Mouse (Mus musculus): ENCODE data around the gene Gm4131. TPM values are rescaled to one million over a fixed set of nuclear protein-coding genes. Genes with fewer than 3 reads are reported as not detected.
"Not testable (repeated sequence)": the region's sequence is repeated elsewhere in the genome, so short reads cannot be mapped to it uniquely, and the experiment has no call there.

Gm4131 gene
- polyA plus RNA-seq (2011; ENCODE audit: insufficient read depth, insufficient read length, low replicate concordance, missing spikeins): not detected in 2 replicates

DNA sequence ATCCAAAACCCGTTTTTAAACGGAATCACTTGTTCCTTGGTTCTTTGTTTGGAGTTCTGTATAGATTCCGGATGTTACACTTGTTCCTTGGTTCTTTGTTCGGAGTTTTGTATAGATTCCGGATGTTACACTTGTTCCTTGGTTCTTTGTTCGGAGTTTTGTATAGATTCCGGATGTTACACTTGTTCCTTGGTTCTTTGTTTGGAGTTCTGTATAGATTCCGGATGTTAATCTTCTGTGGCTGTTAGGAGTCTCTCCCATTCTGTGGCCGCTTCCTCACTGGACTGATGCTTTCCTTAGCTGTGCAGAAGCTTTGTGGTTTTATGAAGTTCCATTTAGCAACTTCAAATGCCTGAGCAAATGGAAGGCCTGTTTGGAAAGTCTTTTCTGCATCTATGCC lies at the start of gene Gm4131:
Gene Gm4131 (minus strand): TSS at position 101 of the 400 bp plus-strand sequence.
- 80% methylated on average over 9 of the region's 9 CpGs for WGBS
- H3K4me3 ChIP-seq (replicated peaks; ENCODE audit: control insufficient read depth, low read depth, low read length); H3K27ac ChIP-seq (ENCODE audit: control insufficient read depth, insufficient read depth, low read depth, low read length, poor library complexity); H3K4me1 ChIP-seq (ENCODE audit: control insufficient read depth, insufficient read depth, low read length): not testable (repeated sequence)

DNA sequence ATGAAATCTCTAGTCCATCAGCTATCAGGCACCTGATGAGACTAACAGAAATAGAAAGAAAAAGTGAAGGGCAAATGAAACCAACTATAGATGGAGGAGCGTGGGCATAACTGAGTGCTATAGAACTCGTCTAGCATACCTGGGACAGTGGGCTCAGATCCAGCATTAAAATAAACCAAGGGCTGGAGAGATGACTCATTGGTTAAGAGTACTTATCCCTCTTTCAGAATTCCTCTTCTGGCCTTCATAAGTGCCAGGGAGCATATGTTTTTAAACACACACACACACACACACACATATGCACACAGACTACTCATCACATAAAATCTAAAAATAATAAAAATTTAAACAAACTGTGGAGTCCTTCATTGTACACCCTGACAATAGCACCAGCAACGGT lies 43.2 kb upstream of the Gm4131 start:
- Histone ChIP-seq H3K27ac (ENCODE audit: control insufficient read depth, insufficient read depth, low read depth, low read length, poor library complexity) (no peak overlapping the region), H3K4me3 (replicated peaks; ENCODE audit: control insufficient read depth, low read depth, low read length) (no peak overlapping the region), H3K4me1 (ENCODE audit: control insufficient read depth, insufficient read depth, low read length) (peaks cover 1% of the 10 kb centered on the region; the same call in 1 of the 2 replicates)
- TF ChIP-seq CTCF (IDR thresholded peaks at IDR 0.05; ENCODE audit: control insufficient read depth, insufficient read depth, low read length) (no peak), POLR2A (IDR thresholded peaks at IDR 0.05; ENCODE audit: borderline replicate concordance, control insufficient read depth, low read depth, low read length) (no peak)
- WGBS: 78% methylated on average over 3 of the region's 3 CpGs

DNA sequence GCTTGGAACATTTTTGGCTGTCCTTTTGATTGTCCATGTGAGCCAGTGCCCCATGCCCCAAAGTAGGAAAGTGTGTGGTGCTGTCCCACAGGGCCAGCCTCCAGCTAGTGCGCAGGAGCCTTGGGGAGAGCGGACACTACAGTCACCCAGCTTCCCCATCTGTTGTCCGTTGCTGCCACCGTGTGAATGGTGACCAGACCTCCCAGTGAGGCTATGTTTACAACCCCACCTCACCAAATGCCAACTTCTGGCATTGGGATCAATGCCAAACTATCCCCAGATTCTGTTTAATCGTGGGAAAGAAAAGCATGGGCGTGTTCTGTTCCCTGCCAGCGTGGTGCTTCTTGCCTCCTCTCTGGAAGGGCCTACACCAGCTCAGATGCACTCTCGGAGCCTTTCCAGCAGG lies 41.1 kb upstream of the Gm4131 start:
- WGBS: 72% methylated on average over 8 of the region's 8 CpGs
- H3K27ac ChIP-seq (ENCODE audit: control insufficient read depth, insufficient read depth, low read depth, low read length, poor library complexity): no peak overlapping the region
- peaks cover 1% of the 10 kb centered on the region; the same call in 1 of the 2 replicates for H3K4me1 ChIP-seq (ENCODE audit: control insufficient read depth, insufficient read depth, low read length)
- TF ChIP-seq POLR2A (IDR thresholded peaks at IDR 0.05; ENCODE audit: borderline replicate concordance, control insufficient read depth, low read depth, low read length) (no peak), CTCF (IDR thresholded peaks at IDR 0.05; ENCODE audit: control insufficient read depth, insufficient read depth, low read length) (no peak)
- no peak overlapping the region for H3K4me3 ChIP-seq (replicated peaks; ENCODE audit: control insufficient read depth, low read depth, low read length)

DNA sequence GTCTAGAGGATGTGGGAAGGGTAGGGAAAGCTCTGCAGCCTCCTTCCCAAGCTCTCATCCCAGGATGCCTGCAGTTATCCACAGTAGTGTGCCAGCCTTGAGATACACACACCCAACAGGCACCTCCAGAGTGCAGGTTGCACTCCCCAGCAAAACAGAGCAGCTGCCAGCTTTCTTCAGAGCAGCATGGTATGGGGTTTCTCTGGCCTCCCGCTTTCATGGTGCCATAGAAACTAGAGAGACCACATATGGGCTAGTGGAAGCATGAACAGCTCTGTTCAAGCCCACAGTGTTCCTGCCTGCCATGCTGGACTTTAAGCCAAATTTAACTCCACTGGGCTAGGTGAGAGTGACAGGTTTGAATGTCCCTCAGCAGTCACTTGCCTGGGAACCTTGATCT lies 36.1 kb upstream of the Gm4131 start:
- Histone ChIP-seq H3K4me1 (ENCODE audit: control insufficient read depth, insufficient read depth, low read length) (no peaks in the 10 kb centered on the region), H3K27ac (ENCODE audit: control insufficient read depth, insufficient read depth, low read depth, low read length, poor library complexity) (no peak overlapping the region), H3K4me3 (replicated peaks; ENCODE audit: control insufficient read depth, low read depth, low read length) (no peak overlapping the region)
- no peak for TF ChIP-seq POLR2A (IDR thresholded peaks at IDR 0.05; ENCODE audit: borderline replicate concordance, control insufficient read depth, low read depth, low read length)
- no peak for TF ChIP-seq CTCF (IDR thresholded peaks at IDR 0.05; ENCODE audit: control insufficient read depth, insufficient read depth, low read length)
- WGBS: 90% methylated on average over 1 of the region's 1 CpGs

DNA sequence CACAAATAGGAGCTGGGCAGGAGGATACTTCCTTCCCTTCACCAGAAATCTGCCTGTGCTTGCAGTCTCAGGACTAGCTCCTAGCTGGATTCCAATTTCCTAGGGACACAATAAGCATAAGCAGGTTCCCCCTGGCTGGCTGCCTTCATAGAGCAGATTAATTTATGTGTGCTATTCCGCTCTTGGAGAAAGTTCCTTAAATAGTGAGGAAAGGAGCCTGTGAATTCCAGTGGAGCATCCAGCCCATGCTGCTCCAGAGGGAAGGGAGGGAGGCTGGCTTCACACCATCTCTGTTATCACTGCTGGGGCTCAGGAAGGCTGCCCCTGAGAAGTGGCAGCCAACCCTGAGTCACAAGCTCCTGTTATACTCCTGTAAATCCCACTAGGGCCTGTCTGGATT lies 35.5 kb upstream of the Gm4131 start:
- Histone ChIP-seq H3K4me1 (ENCODE audit: control insufficient read depth, insufficient read depth, low read length) (no peaks in the 10 kb centered on the region), H3K27ac (ENCODE audit: control insufficient read depth, insufficient read depth, low read depth, low read length, poor library complexity) (no peak overlapping the region), H3K4me3 (replicated peaks; ENCODE audit: control insufficient read depth, low read depth, low read length) (no peak overlapping the region)
- 77% methylated on average over 1 of the region's 1 CpGs for WGBS
- no peak for TF ChIP-seq POLR2A (IDR thresholded peaks at IDR 0.05; ENCODE audit: borderline replicate concordance, control insufficient read depth, low read depth, low read length)
- no peak for TF ChIP-seq CTCF (IDR thresholded peaks at IDR 0.05; ENCODE audit: control insufficient read depth, insufficient read depth, low read length)

DNA sequence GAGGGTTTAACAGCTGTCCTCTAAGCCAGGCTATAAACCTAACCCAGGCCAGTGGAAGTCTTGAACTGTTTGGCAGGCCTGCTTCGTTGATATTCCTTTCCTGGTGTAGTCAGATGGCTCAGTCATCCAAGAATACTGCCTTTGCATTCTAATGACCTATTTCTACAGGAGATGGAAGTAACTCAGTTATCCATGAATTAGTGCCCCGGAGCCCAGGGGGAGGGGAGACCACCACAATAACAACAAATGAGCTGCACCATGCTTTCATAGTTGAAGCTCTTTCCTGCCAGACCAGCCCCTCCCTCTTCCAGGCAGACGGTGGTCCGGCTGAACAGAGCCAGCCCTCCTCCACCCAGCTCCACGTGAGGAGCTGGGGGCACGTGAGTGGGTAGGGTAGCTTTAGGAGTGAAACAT lies 33.4 kb upstream of the Gm4131 start:
- H3K4me3 ChIP-seq (replicated peaks; ENCODE audit: control insufficient read depth, low read depth, low read length): no peak overlapping the region
- no peak overlapping the region for H3K27ac ChIP-seq (ENCODE audit: control insufficient read depth, insufficient read depth, low read depth, low read length, poor library complexity)
- TF ChIP-seq CTCF (IDR thresholded peaks at IDR 0.05; ENCODE audit: control insufficient read depth, insufficient read depth, low read length): no peak
- TF ChIP-seq POLR2A (IDR thresholded peaks at IDR 0.05; ENCODE audit: borderline replicate concordance, control insufficient read depth, low read depth, low read length): no peak
- 76% methylated on average over 6 of the region's 6 CpGs for WGBS
- H3K4me1 ChIP-seq (ENCODE audit: control insufficient read depth, insufficient read depth, low read length): no peaks in the 10 kb centered on the region

DNA sequence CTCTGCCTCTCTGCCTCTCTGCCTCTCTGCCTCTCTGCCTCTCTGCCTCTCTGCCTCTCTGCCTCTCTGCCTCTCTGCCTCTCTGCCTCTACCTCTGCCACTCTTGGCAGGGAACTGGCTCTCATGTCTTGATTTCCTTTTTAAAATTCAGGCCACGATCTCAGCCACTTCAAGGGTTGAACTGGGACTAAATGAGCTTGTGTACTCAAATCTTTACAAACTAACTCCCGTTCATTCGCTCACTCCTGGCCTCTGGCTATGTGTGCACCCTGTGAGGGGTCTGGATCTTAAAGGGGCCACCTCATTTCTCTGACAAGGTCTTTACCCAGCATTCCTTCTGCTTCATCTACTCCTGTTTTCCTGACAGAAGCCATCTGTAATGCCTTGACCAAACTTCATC lies 18.6 kb upstream of the Gm4131 start:
- Histone ChIP-seq H3K27ac (ENCODE audit: control insufficient read depth, insufficient read depth, low read depth, low read length, poor library complexity) (no peak overlapping the region), H3K4me3 (replicated peaks; ENCODE audit: control insufficient read depth, low read depth, low read length) (no peak overlapping the region), H3K4me1 (ENCODE audit: control insufficient read depth, insufficient read depth, low read length) (no peaks in the 10 kb centered on the region)
- WGBS: 64% methylated on average over 3 of the region's 3 CpGs
- no peak for TF ChIP-seq CTCF (IDR thresholded peaks at IDR 0.05; ENCODE audit: control insufficient read depth, insufficient read depth, low read length)
- TF ChIP-seq POLR2A (IDR thresholded peaks at IDR 0.05; ENCODE audit: borderline replicate concordance, control insufficient read depth, low read depth, low read length): no peak

DNA sequence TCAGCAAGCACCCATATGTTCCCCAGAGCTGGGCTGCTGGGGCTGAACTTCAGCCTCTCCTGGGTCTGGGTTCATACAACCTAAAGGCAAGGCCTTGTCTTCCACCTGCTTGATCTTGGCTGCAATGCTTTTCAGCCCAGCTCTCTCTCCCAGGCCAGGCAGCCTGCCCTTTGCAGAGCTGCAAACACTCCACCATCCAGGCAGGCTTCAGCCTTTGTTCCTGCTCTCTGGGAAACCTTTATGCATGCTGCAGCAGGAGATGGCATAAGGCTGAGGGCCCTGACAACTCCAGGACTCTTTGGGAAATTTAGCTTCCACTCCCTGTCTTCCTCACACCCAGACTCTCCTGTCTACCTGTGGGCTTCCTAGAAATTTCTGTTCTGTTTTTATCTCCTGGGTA lies 17.9 kb upstream of the Gm4131 start:
- no peak overlapping the region for H3K27ac ChIP-seq (ENCODE audit: control insufficient read depth, insufficient read depth, low read depth, low read length, poor library complexity)
- TF ChIP-seq POLR2A (IDR thresholded peaks at IDR 0.05; ENCODE audit: borderline replicate concordance, control insufficient read depth, low read depth, low read length) (no peak), CTCF (IDR thresholded peaks at IDR 0.05; ENCODE audit: control insufficient read depth, insufficient read depth, low read length) (no peak)
- no peak overlapping the region for H3K4me3 ChIP-seq (replicated peaks; ENCODE audit: control insufficient read depth, low read depth, low read length)
- H3K4me1 ChIP-seq (ENCODE audit: control insufficient read depth, insufficient read depth, low read length): no peaks in the 10 kb centered on the region

DNA sequence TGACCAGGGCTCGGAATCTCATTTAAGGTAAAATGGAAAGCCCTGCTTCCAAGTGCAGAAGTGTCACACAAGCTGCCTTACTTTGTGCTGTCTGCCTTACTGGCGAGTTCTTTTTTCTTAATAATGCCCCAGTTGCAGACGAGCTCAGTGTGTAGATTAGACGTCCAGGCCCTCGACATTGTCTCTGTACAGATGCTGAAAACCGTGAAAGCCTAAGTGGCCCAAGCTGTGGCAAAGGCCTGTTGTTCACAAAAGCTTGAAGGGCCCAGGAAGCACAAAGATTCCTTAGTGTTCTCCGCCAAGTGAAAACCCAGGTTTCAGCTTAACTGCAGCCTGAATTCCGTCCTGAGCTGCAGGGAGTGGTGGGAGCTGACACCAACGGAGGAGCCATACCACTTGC lies 15.0 kb upstream of the Gm4131 start:
- TF ChIP-seq CTCF (IDR thresholded peaks at IDR 0.05; ENCODE audit: control insufficient read depth, insufficient read depth, low read length): no peak
- TF ChIP-seq POLR2A (IDR thresholded peaks at IDR 0.05; ENCODE audit: borderline replicate concordance, control insufficient read depth, low read depth, low read length): no peak
- Histone ChIP-seq H3K27ac (ENCODE audit: control insufficient read depth, insufficient read depth, low read depth, low read length, poor library complexity) (no peak overlapping the region), H3K4me1 (ENCODE audit: control insufficient read depth, insufficient read depth, low read length) (no peaks in the 10 kb centered on the region), H3K4me3 (replicated peaks; ENCODE audit: control insufficient read depth, low read depth, low read length) (no peak overlapping the region)
- WGBS: 79% methylated on average over 9 of the region's 9 CpGs
